ENCODE assay signal across 7 mouse cellular contexts in genomic region chr2:130839528-130839873, GRCm38 (mm10).
DNase-seq lines count a peak whose midpoint lies in the region; ATAC-seq and TF ChIP-seq lines count a peak whose summit lies in the region.

No protein-coding gene starts in this region.

- peak overlapping the region; percentile 85 for H3K4me2 ChIP-seq in lung, embryonic 15.5 days

- peak overlapping the region; percentile 65 for H3K27ac ChIP-seq in lung, embryonic 15.5 days
- H3K27ac ChIP-seq in cortical plate, adult 2 months (ENCODE audit: insufficient read depth, low read length) = peak overlapping the region; percentile 99

- peaks cover 10% of the 10 kb centered on the region; the same call in 1 of the 2 replicates for H3K4me1 ChIP-seq in lung, embryonic 15.5 days
- peaks cover 2% of the 10 kb centered on the region for H3K4me1 ChIP-seq in cortical plate, adult 2 months (ENCODE audit: control insufficient read depth, insufficient read depth, low read length)

- 0% methylated on average over 19 of the region's 19 CpGs for WGBS in lung, embryonic 15.5 days

- H3K9me3 ChIP-seq in lung, embryonic 15.5 days = no peaks in the 10 kb centered on the region

- H3K27me3 ChIP-seq in lung, embryonic 15.5 days = no peaks in the 10 kb centered on the region

- TF ChIP-seq POLR2A in cortical plate, adult 2 months (IDR thresholded peaks at IDR 0.05; ENCODE audit: extremely low read depth, insufficient read depth, low read length) = no peak

- ATAC-seq in lung, embryonic 15.5 days (ENCODE audit: borderline replicate concordance, extremely low read depth, low FRiP score, low TSS enrichment) = peak; percentile 58; the same call in 1 of the 2 replicates
- ATAC-seq in megakaryocyte, adult 5-6 weeks (ENCODE audit: poor library complexity, severe bottlenecking) = peak; percentile 56

- peak overlapping the region; percentile 78 for H3K9ac ChIP-seq in lung, embryonic 15.5 days

- H3K36me3 ChIP-seq in lung, embryonic 15.5 days = no peaks in the 10 kb centered on the region

- TF ChIP-seq CTCF in cortical plate, adult 2 months (IDR thresholded peaks at IDR 0.05; ENCODE audit: extremely low read depth, insufficient read depth, low read length) = no peak

- H3K4me3 ChIP-seq in lung, embryonic 15.5 days = peak overlapping the region; percentile 79
- H3K4me3 ChIP-seq in cortical plate, adult 2 months (ENCODE audit: insufficient read depth, low read length) = peak overlapping the region; percentile 73

- DNase-seq in lung, postnatal 36 days = no peak
- DNase-seq in frontal cortex, postnatal 14 days (ENCODE audit: low spot score in 2 of 2) = peak; percentile 53 to 58
- no peak for DNase-seq in adrenal gland, adult (ENCODE audit: inconsistent age in 2 of 2, low spot score in 1 of 2)
- DNase-seq in spleen, adult 18-20 months = no peak

Comparison
In these comparisons a context has a peak if more than half of its experiments do, and no peak if none do; other contexts are left out.
1. DNase-seq: peak in frontal cortex, postnatal 14 days (2 of 2); none in lung, postnatal 36 days (single experiment), adrenal gland, adult (0 of 2) and spleen, adult 18-20 months (0 of 2).